Mouse (Mus musculus) CD4-positive, CD25-positive, alpha-beta regulatory T cell (primary cell): ENCODE measurements around the gene Prr5. TPM values are rescaled to one million over a fixed set of nuclear protein-coding genes. Genes with fewer than 3 reads are reported as not detected.

Experiments
- polyA plus RNA-seq: library from polyadenylated mRNA; unstranded; fragments of 100-300 nt; shearing (Covaris generic); gene quantifications from one replicate; pipeline ENCODE4 v1.2.1, GENCODE M21; 2017

Prr5 gene
- polyA plus RNA-seq, result 0.57 TPM

GRCm38 (mm10) chr15:84668938-84669747, at the start of gene Prr5:
TSS of gene Prr5 (plus strand) at chr15:84669620.

GRCm38 (mm10) chr15:84719791-84720190, 50.4 kb downstream of the Prr5 start, which contains the start of gene Arhgap8:
TSS of gene Arhgap8 (plus strand) at chr15:84720052.

Other genes with a start within 250 kb of the Prr5 start
- gene Shisal1, start 222.5 kb upstream of the Prr5 start, polyA plus RNA-seq, result 0.12 TPM
- 5.9 TPM for gene Rtl6, start 111.8 kb upstream of the Prr5 start, polyA plus RNA-seq
- gene Arhgap8, start 50.4 kb downstream of the Prr5 start, polyA plus RNA-seq, result not detected
- 1.4 TPM for gene Phf21b, start 186.4 kb downstream of the Prr5 start, polyA plus RNA-seq